Mouse (Mus musculus): ENCODE results near the gene Rnf34. TPM values are rescaled to one million over a fixed set of nuclear protein-coding genes. Genes with fewer than 3 reads are reported as not detected.
A peak's percentile ranks its signal among the peaks of the same experiment; 100 is the strongest.

The Rnf34 gene
- total RNA-seq (2015) (7.9 and 10.1 TPM in 2 replicates), total RNA-seq (2017) (12.7 and 15.6 TPM in 2 replicates)

DNA sequence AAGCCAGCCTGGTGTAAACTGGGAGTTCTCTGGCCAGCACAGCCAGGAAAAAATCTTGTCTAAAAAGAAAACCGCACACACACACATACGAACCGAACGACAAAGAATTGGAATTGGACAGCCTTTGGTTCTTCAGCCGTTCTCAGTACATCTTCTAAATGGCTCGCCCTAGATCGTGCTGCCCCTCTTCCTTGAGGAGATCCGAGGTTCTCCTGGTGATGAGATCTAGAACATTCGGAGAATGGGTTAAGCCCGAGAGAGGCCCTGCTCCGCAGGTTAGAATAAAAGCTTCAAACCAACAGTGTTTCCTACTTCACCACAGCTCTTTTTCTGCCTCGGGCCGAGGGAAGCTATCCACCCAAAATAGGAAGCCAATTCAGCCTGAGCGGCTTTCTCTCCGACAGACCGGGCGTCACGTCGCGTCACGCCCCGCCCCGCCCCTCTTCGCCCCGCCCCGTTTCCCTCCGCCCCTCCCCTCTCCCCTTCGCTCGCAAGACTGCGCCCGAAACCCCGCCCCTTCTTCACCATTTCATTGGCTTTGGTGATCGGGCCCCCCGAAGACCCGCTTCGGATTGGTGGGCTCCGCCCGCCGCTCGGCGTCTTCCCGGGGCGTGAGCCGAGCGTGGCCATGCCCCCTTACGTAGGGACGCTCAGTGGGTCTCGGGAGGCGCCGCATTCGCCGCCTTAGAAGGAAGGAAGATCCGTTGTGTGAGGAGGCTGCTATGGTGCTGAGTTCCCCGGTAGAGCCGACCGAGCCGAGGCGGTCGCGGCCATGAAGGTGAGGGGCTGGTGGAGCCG is at the start of gene Rnf34:
Gene Rnf34, plus strand, starts transcription at position 528 of the 798 bp plus-strand sequence.
- peak; percentile 96 for ATAC-seq (replicated peaks; ENCODE audit: poor library complexity)

DNA sequence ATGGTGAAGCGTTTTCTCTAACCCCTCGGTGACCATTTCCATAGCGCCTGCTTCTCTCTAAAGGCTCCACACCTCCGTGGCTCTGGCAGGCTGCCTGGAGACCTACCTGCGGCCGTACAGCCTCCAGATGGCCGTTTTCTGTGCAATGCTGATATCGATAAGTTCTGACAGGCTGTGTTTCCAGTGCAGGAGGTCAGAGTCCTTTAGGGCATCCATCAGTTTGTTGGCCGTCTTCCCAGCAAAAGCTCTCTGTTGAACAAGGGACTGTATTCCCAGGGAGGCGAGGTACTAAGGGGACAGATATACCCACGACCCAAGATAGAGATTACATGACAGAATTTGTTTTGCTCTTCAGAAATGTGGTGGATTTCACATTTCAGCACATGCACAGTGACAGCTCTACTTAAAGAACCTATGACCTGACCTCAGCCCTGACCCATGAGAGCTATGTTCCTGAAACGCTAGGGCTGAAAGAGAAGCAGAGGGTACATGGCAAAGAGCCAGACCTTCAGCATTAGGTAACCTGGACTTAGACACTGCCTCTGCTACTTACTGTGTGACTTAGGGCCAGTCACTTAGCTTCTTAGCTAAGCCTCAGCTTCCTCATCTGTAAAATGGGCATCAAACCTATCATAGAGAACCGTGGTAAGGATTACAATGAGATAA is 49.4 kb upstream of the Rnf34 start:
- ATAC-seq (replicated peaks; ENCODE audit: poor library complexity) = no peak

DNA sequence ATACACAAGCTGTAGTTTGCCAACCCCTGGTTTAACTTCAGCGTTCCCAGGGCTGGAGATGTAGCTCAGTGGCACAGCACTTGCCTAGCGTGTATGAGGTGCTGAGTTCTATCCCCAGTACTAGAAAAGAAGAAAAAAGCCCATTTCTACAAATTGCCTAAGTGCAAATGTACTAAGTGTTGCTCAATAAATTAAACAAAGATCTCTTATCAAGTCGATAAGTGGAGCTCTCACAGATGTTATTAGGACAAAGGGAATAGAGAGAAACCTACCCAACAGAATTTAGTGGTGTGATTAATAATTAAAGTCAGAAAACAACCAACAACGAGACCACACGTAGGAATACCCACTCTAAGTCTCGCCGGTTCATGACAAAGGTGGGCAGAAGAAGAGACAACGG is 48.2 kb upstream of the Rnf34 start:
- ATAC-seq (replicated peaks; ENCODE audit: poor library complexity) = no peak

DNA sequence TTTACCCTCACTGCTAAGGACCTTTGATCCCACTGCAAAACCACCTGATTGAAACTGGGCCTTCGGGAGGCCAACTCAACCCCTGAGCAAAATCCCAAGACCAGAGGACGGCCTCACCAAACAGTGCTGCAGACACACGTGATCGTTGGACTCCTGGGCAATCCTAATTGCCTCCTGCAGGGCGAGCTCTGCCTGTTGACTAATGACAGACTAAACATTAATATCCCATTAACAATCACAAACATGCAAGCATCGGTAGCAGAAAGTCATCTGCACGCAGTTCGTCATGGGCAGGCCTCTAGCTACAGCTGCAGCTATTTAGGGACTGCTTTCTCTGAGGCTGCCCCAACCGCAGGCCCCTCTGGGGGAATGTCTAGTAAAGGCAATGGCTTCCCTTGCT is 47.1 kb upstream of the Rnf34 start:
- ATAC-seq (replicated peaks; ENCODE audit: poor library complexity) = no peak

DNA sequence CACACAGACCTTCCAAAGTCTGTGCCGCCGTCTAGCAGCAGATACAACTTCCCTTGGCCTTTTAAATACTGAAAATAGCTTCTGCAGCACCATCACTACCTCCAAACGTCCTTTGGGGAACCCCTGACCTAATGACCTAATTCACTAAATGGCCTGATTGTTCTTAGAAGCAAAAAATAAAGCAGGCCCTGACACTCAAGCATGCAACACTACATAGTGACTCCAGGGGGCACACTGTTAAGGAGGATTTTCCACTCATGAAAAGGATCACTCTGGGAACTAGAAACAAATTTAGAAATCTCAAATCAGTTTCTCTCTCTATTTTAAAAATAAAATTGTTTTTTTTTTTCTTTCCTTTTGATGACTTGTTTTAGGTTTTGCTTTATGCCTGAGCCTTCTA is 44.3 kb upstream of the Rnf34 start:
- ATAC-seq (replicated peaks; ENCODE audit: poor library complexity) = no peak

DNA sequence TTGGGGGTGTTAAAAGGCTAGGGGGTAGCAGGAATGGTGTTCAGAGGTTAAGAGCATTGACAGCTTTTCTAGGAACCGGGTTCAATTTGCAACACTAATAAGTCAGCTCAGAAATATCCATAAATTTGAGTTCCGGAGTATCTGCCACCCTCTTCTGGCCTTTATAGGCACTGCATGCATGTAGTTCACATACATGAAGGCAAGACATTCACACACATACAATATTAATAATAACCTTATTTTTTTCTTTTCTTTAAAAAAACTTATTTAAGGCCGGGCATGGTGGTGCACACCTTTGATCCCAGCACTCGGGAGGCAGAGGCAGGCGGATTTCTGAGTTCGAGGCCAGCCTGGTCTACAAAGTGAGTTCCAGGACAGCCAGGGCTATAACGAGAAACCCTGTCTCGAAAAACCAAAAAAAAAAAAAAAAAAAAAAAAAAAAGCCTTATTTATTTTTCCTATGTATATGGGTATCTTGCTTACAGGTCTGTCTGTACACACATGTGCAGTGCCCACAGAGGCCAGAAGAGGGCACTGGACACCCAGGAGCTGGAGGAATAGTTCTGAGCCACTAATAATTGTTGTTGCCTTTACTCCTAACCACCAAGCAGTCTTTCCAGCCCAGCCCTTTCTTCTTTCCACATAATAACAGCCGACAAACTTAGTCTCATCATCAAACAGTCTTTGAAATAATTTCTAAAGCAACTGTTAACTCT is 38.3 kb upstream of the Rnf34 start:
- ATAC-seq (replicated peaks; ENCODE audit: poor library complexity) = peak; percentile 98

- ATAC-seq (replicated peaks; ENCODE audit: poor library complexity) = no peak
Measured at GRCm38 (mm10) chr5:122812699-122813098, 37.1 kb upstream of the Rnf34 start.

- peak; percentile 96 for ATAC-seq (replicated peaks; ENCODE audit: poor library complexity)
Measured at GRCm38 (mm10) chr5:122820777-122821523, 28.9 kb upstream of the Rnf34 start, which contains the start of gene Anapc5. TSS of gene Anapc5 (minus strand) at chr5:122821339.

DNA sequence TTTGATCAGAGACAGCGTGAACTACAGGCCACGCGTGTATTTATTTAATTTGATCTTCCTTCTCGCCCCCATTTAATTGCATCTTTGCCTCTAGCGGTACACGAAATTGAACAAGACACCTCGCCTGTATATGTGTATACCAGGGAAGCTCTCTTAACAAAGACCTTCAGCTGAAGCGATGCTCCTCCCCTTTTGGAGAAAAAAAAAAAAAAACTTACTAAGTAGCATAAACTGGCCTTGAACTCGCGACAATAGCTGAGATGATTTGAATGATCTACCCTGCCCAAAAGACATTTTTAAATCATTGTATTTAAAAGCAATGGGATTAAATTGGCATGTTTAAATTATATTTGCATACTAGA is 28.3 kb upstream of the Rnf34 start:
- ATAC-seq (replicated peaks; ENCODE audit: poor library complexity) = peak; percentile 35

DNA sequence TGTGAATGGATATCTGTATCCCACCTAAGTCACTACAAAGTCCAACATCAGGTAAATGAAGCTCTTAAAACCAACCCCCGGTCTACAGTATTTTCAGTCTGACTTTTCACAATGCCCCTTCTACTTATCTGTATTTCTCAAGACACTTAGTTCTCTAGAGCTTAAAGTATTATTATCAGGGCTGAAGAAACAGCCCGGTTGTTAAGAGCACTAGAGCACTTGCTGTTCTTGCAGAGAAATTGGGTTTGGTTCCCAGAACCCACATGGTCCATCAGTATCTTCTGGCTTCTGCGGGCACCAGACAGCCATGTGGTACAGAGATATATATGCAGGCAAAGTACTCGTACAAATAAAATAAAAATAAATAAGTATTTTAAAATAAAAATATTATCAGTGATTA is 27.4 kb upstream of the Rnf34 start:
- ATAC-seq (replicated peaks; ENCODE audit: poor library complexity) = no peak

- no peak for ATAC-seq (replicated peaks; ENCODE audit: poor library complexity)
Measured at GRCm38 (mm10) chr5:122823976-122824375, 25.9 kb upstream of the Rnf34 start.

DNA sequence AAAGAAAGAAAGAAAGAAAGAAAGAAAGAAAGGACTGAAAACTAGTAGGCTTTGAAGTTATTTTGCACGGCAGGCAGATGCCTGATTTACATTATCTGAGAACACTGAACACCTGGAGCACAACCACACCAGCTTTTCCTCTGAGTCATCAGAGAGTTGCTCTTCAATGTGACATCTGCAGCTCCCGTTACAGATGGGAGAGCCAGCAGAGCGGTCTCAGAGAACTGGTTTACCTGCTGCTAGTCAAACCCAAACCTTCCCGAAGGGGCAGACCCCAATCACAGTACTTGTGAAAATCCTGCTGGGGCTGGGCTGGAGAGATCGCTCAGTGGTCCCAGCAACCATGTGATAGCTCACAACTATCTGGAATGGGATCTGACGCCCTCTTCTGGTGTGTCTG is 25.4 kb upstream of the Rnf34 start:
- no peak for ATAC-seq (replicated peaks; ENCODE audit: poor library complexity)

GRCm38 (mm10) chr5:122825099-122825498 is 24.7 kb upstream of the Rnf34 start:
- no peak for ATAC-seq (replicated peaks; ENCODE audit: poor library complexity)

- 0 out of 2 replicates have a peak, but pooled peaks have one; percentile 26 for ATAC-seq (replicated peaks; ENCODE audit: poor library complexity)
Measured at GRCm38 (mm10) chr5:122832536-122832935, 17.3 kb upstream of the Rnf34 start.

DNA sequence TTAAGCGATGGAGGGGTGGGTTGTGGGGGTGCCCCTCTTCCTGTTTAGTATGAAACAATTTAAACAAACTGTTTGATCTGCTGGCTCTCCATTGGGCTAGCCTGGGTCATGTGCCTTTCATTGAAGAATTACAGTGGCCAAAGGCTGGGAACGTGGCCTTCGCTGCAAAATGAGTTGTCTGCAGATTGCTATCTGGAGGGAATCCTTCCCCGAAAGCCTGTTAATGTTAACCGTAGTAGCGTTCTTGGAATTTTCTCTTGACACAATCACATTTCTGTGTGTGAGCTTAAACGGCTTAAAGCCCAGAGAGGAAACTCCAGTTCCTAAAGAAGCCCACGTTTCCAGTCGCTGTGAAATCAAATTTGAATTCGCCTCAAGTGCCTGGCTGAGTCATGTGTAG is 16.9 kb upstream of the Rnf34 start:
- no peak for ATAC-seq (replicated peaks; ENCODE audit: poor library complexity)

- ATAC-seq (replicated peaks; ENCODE audit: poor library complexity) = no peak
Measured at GRCm38 (mm10) chr5:122841126-122841525, 8.7 kb upstream of the Rnf34 start.

- peak; percentile 82 for ATAC-seq (replicated peaks; ENCODE audit: poor library complexity)
Measured at GRCm38 (mm10) chr5:122843799-122844198, 6.0 kb upstream of the Rnf34 start.

DNA sequence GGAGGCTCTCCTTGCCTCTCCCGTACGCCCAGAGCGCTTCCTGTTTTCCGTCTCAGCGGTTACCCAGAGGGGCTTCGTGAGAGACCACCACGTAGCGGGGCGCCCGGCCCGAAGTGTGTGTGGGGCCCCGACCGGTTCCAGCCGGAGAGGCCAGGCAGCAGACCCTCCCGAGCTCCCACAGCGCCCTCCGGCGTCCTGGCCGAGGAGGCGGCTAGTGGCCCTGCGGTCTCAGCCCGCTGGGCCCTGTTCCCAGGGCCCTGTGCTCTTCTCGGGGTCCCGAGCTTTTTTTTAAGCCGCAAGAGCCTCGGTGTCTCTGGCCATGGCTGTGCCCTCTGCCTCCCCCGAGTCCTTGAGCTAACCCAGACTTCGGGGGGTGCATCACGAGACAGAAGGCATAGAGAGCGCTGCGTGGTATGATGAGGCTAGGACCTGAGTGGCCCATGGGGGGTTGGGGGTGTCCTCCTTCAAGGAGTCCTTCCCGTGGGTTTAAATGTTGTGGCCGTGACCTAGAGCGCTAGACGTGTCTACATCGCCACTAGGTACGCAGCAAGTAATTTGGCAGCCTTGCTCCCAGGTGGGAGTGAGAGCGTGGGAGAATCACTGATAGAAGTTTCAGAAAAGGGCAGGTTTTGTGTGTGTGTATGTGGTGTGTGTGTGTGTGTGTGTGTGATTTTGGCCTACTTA is 613 bp downstream of the Rnf34 start:
- ATAC-seq (replicated peaks; ENCODE audit: poor library complexity) = peak; percentile 75

- ATAC-seq (replicated peaks; ENCODE audit: poor library complexity) = no peak
Measured at GRCm38 (mm10) chr5:122852611-122853010, 2.8 kb downstream of the Rnf34 start.

DNA sequence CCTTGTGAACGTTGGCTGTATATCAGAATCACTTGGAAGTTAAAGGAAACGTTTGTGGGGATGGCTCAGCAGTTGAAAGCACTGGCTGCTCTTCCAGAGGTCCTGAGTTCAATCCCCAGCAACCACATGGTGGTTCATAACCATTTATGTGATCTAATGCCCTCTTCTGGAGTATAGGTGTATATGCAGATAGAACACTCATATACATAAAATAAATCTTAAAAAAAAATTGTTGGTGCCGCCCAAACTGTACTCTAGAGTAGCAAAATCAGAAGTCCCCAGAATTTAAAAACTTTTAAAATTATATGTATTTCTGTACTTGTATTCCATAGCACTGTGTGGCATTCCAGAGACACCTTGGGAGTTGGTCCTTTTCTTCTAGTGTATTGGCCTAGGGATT is 6.0 kb downstream of the Rnf34 start:
- ATAC-seq (replicated peaks; ENCODE audit: poor library complexity) = peak; percentile 72
